In the genomic region with DNA sequence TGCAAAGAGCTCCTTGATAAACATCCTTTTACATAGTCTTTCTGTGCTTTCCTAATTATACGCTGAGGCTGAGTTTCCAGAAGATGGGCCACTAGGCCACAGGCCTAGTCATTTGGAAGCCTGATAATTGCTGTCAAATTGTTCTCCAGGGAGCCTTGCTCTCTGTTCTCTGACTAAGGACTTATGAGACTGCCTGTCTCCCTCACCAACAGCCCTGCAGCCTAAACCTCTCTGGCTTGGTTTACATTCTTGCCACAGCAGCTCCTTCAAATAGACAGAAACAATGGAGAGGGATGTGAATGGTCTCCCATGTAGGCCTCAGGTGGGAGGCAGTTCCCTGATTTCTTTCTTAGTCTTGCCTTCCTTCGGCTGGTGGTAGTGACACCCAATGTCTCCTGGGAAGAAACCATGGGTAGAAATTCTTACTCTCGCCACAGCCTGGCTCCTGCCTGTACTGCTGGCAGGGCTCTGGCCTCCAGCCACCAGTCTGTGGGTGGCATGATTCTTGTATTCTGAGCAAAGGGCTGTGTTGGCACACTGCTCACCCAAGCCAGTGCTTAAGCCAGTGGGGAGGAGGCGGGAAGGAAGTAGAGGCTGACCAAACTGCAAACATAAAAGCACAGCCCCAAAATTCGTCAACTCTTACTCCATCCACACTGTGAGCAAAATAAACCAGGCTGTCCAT, we compare ENCODE assay signal across 9 mouse cellular contexts.
DNase-seq lines count a peak whose midpoint lies in the region; ATAC-seq and TF ChIP-seq lines count a peak whose summit lies in the region.
"Had no signal": no experiment of that assay in that cellular context is flagged by ENCODE, and none has a peak within 500 bp of the region (broad histone marks: within the 10 kb centered on the region; RNA-seq: fewer than 3 reads in every experiment).

No protein-coding gene starts in this region.

- no peaks in the 10 kb centered on the region for H3K4me1 ChIP-seq in kidney, embryonic 15.5 days

- H3K4me2 ChIP-seq in kidney, embryonic 15.5 days = no peak overlapping the region

- no peak overlapping the region for H3K27ac ChIP-seq in kidney, embryonic 15.5 days
- no peak overlapping the region for H3K27ac ChIP-seq in left cerebral cortex, adult 2 months
- H3K27ac ChIP-seq: heart, adult 2 months had no signal

- TF ChIP-seq CTCF in left cerebral cortex, adult 2 months (IDR thresholded peaks at IDR 0.05) = peak; percentile 7; the same call in 1 of the 2 replicates

- no peaks in the 10 kb centered on the region for H3K27me3 ChIP-seq in kidney, embryonic 15.5 days

- 82% methylated on average over 5 of the region's 5 CpGs for WGBS in kidney, embryonic 15.5 days

- intact Hi-C loops in left cerebral cortex, adult 2 months (cut with DNase I) = no loop called here
- intact Hi-C loops in heart, postnatal 36 days (cut with DNase I) = no loop called here

- H3K9ac ChIP-seq in kidney, embryonic 15.5 days = no peak overlapping the region

- H3K9me3 ChIP-seq in kidney, embryonic 15.5 days (replicated peaks) = no peaks in the 10 kb centered on the region

- DNase-seq in kidney, postnatal 36 days = peak; percentile 12 to 52
- DNase-seq in brain, embryonic 18.5 days (ENCODE audit: low read depth, low spot score) = peak; percentile 20
- peak; percentile 31 for DNase-seq in frontal cortex, postnatal 14 days (ENCODE audit: low spot score in 2 of 2)
- DNase-seq in left cerebral cortex, adult 2 months (ENCODE audit: extremely low spot score in 1 of 2, low spot score in 2 of 2) = peak; percentile 48 to 67
- DNase-seq in right cerebral cortex, postnatal 25 days = peak; percentile 58
- no peak for DNase-seq in heart, postnatal 36 days
- no peak for DNase-seq in urinary bladder, adult 2 months (ENCODE audit: low spot score)

- H3K36me3 ChIP-seq in kidney, embryonic 15.5 days = no peaks in the 10 kb centered on the region

- no peak overlapping the region for H3K4me3 ChIP-seq in kidney, embryonic 15.5 days (replicated peaks)
- H3K4me3 ChIP-seq in left cerebral cortex, adult 2 months = no peak overlapping the region
- H3K4me3 ChIP-seq: heart, adult 2 months had no signal

- no peak for ATAC-seq in kidney, embryonic 15.5 days (replicated peaks; ENCODE audit: low FRiP score)

Comparison
In these comparisons a context has a peak if more than half of its experiments do, and no peak if none do; other contexts are left out.
1. DNase-seq: peak in kidney, postnatal 36 days (2 of 2), brain, embryonic 18.5 days (single experiment), frontal cortex, postnatal 14 days (2 of 2), left cerebral cortex, adult 2 months (2 of 2) and right cerebral cortex, postnatal 25 days (single experiment); none in heart, postnatal 36 days (0 of 2) and urinary bladder, adult 2 months (single experiment).